Mouse (Mus musculus) thymus, adult 2 months (tissue): Measurements from ENCODE around the gene Cd151. TPM values are rescaled to one million over a fixed set of nuclear protein-coding genes. Genes with fewer than 3 reads are reported as not detected.
"Not testable (repeated sequence)": the region's sequence is repeated elsewhere in the genome, so short reads cannot be mapped to it uniquely, and the experiment has no call there.

Source experiments
- DNase-seq: peaks from one replicate; pipeline ENCODE4 v3.0.0; 2021
- H3K27ac ChIP-seq: fragments of 200-500 bp; 2 replicates; pipeline ENCODE4 v1.5.1; 2012; ENCODE audit warnings: low read length, control low read depth; ENCODE audit not compliant: control insufficient read depth, insufficient read depth
- H3K27me3 ChIP-seq: fragments of 200-500 bp; 2 replicates; pipeline ENCODE4 v1.6.1; 2012; ENCODE audit warnings: mild to moderate bottlenecking, low read length, moderate library complexity, mixed read lengths; ENCODE audit not compliant: control insufficient read depth, insufficient read depth
- H3K36me3 ChIP-seq: fragments of 200-500 bp; 2 replicates; pipeline ENCODE4 v1.6.1; 2012; ENCODE audit warnings: mild to moderate bottlenecking, low read length, moderate library complexity; ENCODE audit not compliant: control insufficient read depth, insufficient read depth
- H3K4me1 ChIP-seq: fragments of 200-500 bp; replicated peaks from 2 replicates; pipeline ENCODE4 v1.6.1; 2012; ENCODE audit warnings: low read length; ENCODE audit not compliant: control insufficient read depth, insufficient read depth
- H3K4me3 ChIP-seq: fragments of 200-500 bp; 2 replicates; pipeline ENCODE4 v1.5.1; 2012; ENCODE audit warnings: mild to moderate bottlenecking, low read length, control low read depth, moderate library complexity; ENCODE audit not compliant: control insufficient read depth, insufficient read depth
- CTCF ChIP-seq: fragments of 200-500 bp; IDR thresholded peaks from 2 replicates; pipeline ENCODE4 v1.5.1; 2012; ENCODE audit warnings: mild to moderate bottlenecking, control low read depth, low read length, moderate library complexity, borderline replicate concordance; ENCODE audit not compliant: control insufficient read depth, poor library complexity, insufficient read depth; ENCODE audit errors: extremely low read depth
- POLR2A ChIP-seq: fragments of 200-500 bp; IDR thresholded peaks from 2 replicates; pipeline ENCODE4 v1.6.1; 2012; ENCODE audit warnings: mild to moderate bottlenecking, low read length, control low read depth, moderate library complexity; ENCODE audit not compliant: control insufficient read depth, poor library complexity, insufficient read depth; ENCODE audit errors: extremely low read depth
- whole genome bisulfite sequencing: fragments of 180-500 bp; shearing (Covaris S2); methylation state at CpG from one replicate; pipeline ENCODE4 v1.1.7; 2018; 5-methylcytosine and 5-hydroxymethylcytosine counted together
- polyA plus RNA-seq: library from polyadenylated mRNA; depleted of rRNA; stranded (reverse); fragments of >200 nt; gene quantifications from 2 replicates; pipeline ENCODE4 v1.2.3, GENCODE M21; 2012

The Cd151 gene
- polyA plus RNA-seq, 1 experiment, result 186 TPM

DNA sequence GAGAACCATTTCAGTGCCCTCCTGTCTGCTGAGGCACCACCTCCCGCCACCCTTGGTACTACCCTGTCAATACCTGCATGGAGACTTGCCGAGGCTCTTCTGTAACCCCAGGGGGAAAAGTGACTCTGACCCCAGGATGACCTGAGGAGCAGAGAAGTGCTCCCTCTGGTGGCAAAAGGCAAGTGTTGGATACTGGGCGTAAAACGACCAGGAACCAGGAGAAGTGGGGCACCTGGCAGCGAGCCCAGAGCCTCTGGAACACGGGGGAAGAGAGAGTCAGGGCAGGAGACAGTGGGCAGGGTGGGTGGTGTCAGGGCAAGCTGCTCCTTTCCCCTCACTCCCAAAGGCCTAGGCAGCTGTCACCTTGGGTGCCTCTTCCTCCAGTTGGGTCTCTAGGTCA, 26.6 kb upstream of the Cd151 start:
- no peak for DNase-seq
- WGBS, result 49% methylated on average over 6 of the region's 6 CpGs
- H3K27me3 ChIP-seq, result no peaks in the 10 kb centered on the region
- H3K36me3 ChIP-seq, result no peaks in the 10 kb centered on the region
- TF ChIP-seq POLR2A, result no peak
- no peak for TF ChIP-seq CTCF
- no peak overlapping the region for H3K27ac ChIP-seq
- peaks cover 33% of the 10 kb centered on the region for H3K4me1 ChIP-seq
- H3K4me3 ChIP-seq, result no peak overlapping the region

DNA sequence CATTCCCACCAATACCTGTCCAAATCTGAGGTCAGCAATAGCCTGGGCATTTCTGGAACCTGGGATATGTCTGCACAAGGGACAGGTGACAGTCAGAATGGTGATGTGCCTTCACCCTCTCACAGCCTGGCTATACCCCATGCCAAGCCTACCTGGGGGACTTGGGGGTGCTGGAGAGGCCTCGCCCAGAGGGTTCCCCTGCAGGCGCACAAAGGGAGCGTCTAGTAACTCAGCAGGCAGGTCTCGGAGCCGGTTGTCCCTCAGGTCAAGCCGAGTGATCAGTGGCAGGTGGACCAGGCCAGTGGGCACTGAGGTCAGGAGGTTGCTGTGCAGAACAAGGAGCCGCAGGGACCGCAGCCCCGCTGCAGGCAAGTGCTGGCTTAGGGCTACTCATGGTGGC, 25.7 kb upstream of the Cd151 start:
- Histone ChIP-seq H3K4me1 (peaks cover 24% of the 10 kb centered on the region), H3K27me3 (no peaks in the 10 kb centered on the region), H3K4me3 (no peak overlapping the region), H3K27ac (no peak overlapping the region), H3K36me3 (no peaks in the 10 kb centered on the region)
- no peak for DNase-seq
- no peak for TF ChIP-seq CTCF
- TF ChIP-seq POLR2A, result no peak
- 98% methylated on average over 9 of the region's 9 CpGs for WGBS

DNA sequence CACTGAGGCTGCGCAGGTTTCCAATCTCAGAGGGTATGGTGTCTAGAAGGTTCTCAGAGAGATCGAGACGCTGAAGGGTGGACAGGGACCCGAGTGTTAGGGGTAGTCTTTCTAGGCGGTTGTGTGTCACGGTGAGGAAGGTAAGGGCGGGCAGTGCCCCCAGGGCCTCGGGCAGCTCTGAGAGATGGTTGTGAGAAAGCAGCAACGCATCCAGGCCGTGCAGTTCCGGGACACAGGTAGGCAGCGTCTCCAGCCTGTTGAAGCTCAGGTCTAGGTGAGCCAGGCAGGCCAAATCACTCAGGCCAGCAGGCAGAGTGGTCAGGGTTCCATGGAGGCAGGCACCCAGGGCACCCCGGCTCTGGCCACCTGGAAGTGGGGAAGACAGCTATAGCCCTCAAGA, 25.0 kb upstream of the Cd151 start:
- Histone ChIP-seq H3K27ac (no peak overlapping the region), H3K27me3 (no peaks in the 10 kb centered on the region), H3K36me3 (no peaks in the 10 kb centered on the region), H3K4me3 (peak overlapping the region; percentile 59; the same call in 1 of the 2 replicates), H3K4me1 (peaks cover 22% of the 10 kb centered on the region)
- WGBS, result 98% methylated on average over 13 of the region's 13 CpGs
- TF ChIP-seq POLR2A (no peak), CTCF (no peak)
- DNase-seq, result no peak

DNA sequence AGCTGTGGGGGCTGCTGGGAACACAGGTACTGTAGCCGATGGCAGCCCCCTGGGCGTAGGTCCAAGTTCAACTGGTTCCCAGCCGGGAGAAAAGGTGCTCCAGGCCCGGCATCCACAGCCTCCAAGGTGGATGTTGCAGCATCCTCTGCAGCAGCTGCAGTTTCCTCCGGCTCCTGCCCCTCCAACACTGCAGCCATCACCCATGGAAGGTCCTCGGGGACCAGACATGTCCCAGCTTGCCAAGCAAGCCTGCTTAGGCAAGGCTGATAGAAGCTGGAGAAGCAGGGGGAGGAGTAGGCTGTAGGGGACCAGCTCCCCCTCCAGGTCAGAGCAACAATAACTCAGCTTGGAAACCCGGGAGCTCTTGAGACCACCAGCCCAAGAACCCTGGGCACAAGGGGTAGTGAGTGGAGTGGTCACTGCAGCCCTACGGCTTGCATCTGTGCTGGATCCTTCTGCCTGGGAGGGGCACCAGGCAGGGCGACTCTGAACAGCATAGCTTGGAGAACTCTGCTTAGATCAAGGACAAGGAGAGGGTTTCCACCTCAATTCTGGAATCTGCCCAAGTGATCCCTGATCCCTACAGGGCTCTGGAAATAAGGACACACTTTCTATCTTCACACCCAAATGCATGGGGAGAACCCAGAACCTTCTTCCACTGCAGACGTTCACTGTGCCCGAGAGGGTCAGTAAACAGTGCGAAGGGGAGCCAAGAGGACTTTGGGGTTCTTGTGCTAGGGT, 23.9 kb upstream of the Cd151 start:
- DNase-seq, result no peak
- no peaks in the 10 kb centered on the region for H3K27me3 ChIP-seq
- peak overlapping the region; percentile 59 for H3K4me3 ChIP-seq
- 14% methylated on average over 12 of the region's 12 CpGs for WGBS
- TF ChIP-seq CTCF, result 0 out of 2 replicates have a peak, but pooled peaks have one; percentile 14
- no peak for TF ChIP-seq POLR2A
- no peaks in the 10 kb centered on the region for H3K36me3 ChIP-seq
- peaks cover 20% of the 10 kb centered on the region for H3K4me1 ChIP-seq
- H3K27ac ChIP-seq, result no peak overlapping the region

DNA sequence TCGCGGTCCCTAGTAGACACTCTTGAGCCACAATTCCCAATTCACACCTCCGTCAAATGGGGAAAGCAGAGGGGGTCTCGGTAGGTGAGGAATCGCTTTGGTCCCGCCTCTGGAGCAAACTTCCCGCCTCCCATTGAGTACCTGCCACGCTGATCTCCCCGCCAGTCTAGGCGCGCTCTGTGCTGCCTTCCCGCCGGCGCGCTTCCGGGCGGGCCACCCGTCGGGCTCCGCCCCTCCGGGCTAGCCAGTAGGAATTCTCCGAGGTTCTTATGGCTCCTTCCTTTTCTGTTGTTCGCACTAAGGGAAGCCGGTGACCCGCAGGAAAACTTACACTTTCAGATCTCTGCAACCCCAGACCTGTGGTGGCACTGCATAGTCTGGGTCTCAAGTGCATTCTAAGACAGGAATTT, 23.4 kb upstream of the Cd151 start, which contains the start of gene Pidd1:
Gene Pidd1, minus strand, starts transcription at position 198 of the 410 bp plus-strand sequence.
- peak within 1 kb of the TSS; percentile 59 for H3K4me3 ChIP-seq
- no peaks in the 10 kb centered on the region for H3K27me3 ChIP-seq
- TF ChIP-seq CTCF (0 out of 2 replicates have a peak, but pooled peaks have one; percentile 19), POLR2A (0 out of 2 replicates have a peak, but pooled peaks have one; percentile 30)
- no peak within 1 kb of the TSS for H3K27ac ChIP-seq
- peak; percentile 67 for DNase-seq
- H3K36me3 ChIP-seq, result peaks cover 3% of the 10 kb centered on the region; the same call in 1 of the 2 replicates
- WGBS, result 1% methylated on average over 25 of the region's 25 CpGs
- peaks cover 24% of the 10 kb centered on the region for H3K4me1 ChIP-seq

DNA sequence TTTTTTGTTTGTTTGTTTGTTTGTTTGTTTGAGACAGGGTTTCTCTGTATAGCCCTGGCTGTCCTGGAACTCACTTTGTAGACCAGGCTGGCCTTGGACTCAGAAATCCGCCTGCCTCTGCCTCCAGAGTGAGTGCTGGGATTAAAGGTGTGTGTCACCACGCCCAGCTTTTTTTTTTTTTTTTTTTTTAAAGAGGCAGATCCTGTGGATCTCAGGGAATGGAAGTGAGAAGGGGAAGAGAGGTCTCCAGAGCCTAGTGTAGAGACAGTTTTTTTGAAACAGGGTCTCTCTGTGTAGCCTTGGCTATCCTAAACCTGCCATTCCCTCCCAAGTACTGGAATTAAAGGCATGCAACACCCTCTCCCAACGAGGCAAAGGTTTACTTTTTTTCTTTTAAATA, 20.8 kb upstream of the Cd151 start:
- H3K27me3 ChIP-seq, H3K4me3 ChIP-seq, H3K27ac ChIP-seq, DNase-seq, H3K36me3 ChIP-seq: not testable (repeated sequence)
- WGBS, result 93% methylated on average over 3 of the region's 3 CpGs
- peaks cover 24% of the 10 kb centered on the region for H3K4me1 ChIP-seq
